Mouse (Mus musculus): ENCODE results near the gene Fgfr2.

Fgfr2 gene

GRCm38 (mm10) chr7:132507361-132507760 lies 615.8 kb downstream of the Fgfr2 start:
- TF ChIP-seq GATA4 (IDR thresholded peaks at IDR 0.05; ENCODE audit: insufficient replicate concordance, low read length): no peak

GRCm38 (mm10) chr7:132506226-132506625 lies 616.9 kb downstream of the Fgfr2 start:
- TF ChIP-seq GATA4 (IDR thresholded peaks at IDR 0.05; ENCODE audit: insufficient replicate concordance, low read length): no peak

- no peak for TF ChIP-seq GATA4 (IDR thresholded peaks at IDR 0.05; ENCODE audit: insufficient replicate concordance, low read length)
Measured at GRCm38 (mm10) chr7:132497142-132497541, 626.0 kb downstream of the Fgfr2 start.

GRCm38 (mm10) chr7:132494263-132494662 lies 628.9 kb downstream of the Fgfr2 start:
- no peak for TF ChIP-seq GATA4 (IDR thresholded peaks at IDR 0.05; ENCODE audit: insufficient replicate concordance, low read length)

- TF ChIP-seq GATA4 (IDR thresholded peaks at IDR 0.05; ENCODE audit: insufficient replicate concordance, low read length): no peak
Measured at GRCm38 (mm10) chr7:132493632-132494031, 629.5 kb downstream of the Fgfr2 start.

- TF ChIP-seq GATA4 (IDR thresholded peaks at IDR 0.05; ENCODE audit: insufficient replicate concordance, low read length): no peak
Measured at GRCm38 (mm10) chr7:132491902-132492301, 631.2 kb downstream of the Fgfr2 start.

- TF ChIP-seq GATA4 (IDR thresholded peaks at IDR 0.05; ENCODE audit: insufficient replicate concordance, low read length): no peak
Measured at GRCm38 (mm10) chr7:132487361-132487760, 635.8 kb downstream of the Fgfr2 start.

GRCm38 (mm10) chr7:132486403-132487178 lies 636.6 kb downstream of the Fgfr2 start:
- no peak for TF ChIP-seq GATA4 (IDR thresholded peaks at IDR 0.05; ENCODE audit: insufficient replicate concordance, low read length)

- TF ChIP-seq GATA4 (IDR thresholded peaks at IDR 0.05; ENCODE audit: insufficient replicate concordance, low read length): no peak
Measured at GRCm38 (mm10) chr7:132484424-132484823, 638.7 kb downstream of the Fgfr2 start.

GRCm38 (mm10) chr7:132480696-132481306 lies 642.3 kb downstream of the Fgfr2 start:
- no peak for TF ChIP-seq GATA4 (IDR thresholded peaks at IDR 0.05; ENCODE audit: insufficient replicate concordance, low read length)

- TF ChIP-seq GATA4 (IDR thresholded peaks at IDR 0.05; ENCODE audit: insufficient replicate concordance, low read length): no peak
Measured at GRCm38 (mm10) chr7:132478295-132478809, 644.8 kb downstream of the Fgfr2 start.

GRCm38 (mm10) chr7:132477753-132478152 lies 645.4 kb downstream of the Fgfr2 start:
- TF ChIP-seq GATA4 (IDR thresholded peaks at IDR 0.05; ENCODE audit: insufficient replicate concordance, low read length): no peak

GRCm38 (mm10) chr7:132476491-132476890 lies 646.7 kb downstream of the Fgfr2 start:
- no peak for TF ChIP-seq GATA4 (IDR thresholded peaks at IDR 0.05; ENCODE audit: insufficient replicate concordance, low read length)

- no peak for TF ChIP-seq GATA4 (IDR thresholded peaks at IDR 0.05; ENCODE audit: insufficient replicate concordance, low read length)
Measured at GRCm38 (mm10) chr7:132475069-132475468, 648.1 kb downstream of the Fgfr2 start.

GRCm38 (mm10) chr7:132471327-132471726 lies 651.8 kb downstream of the Fgfr2 start:
- no peak for TF ChIP-seq GATA4 (IDR thresholded peaks at IDR 0.05; ENCODE audit: insufficient replicate concordance, low read length)

- no peak for TF ChIP-seq GATA4 (IDR thresholded peaks at IDR 0.05; ENCODE audit: insufficient replicate concordance, low read length)
Measured at GRCm38 (mm10) chr7:132468391-132468790, 654.8 kb downstream of the Fgfr2 start.
